Mouse (Mus musculus): ENCODE measurements around the gene Vmn2r114. TPM values are rescaled to one million over a fixed set of nuclear protein-coding genes. Genes with fewer than 3 reads are reported as not detected.
"Not testable (repeated sequence)": the region's sequence is repeated elsewhere in the genome, so short reads cannot be mapped to it uniquely, and the experiment has no call there.

The Vmn2r114 gene
- polyA plus RNA-seq (2015; fragmentation: Nextera tagmentation; extraction: Ambion mirVana) = not detected in 2 replicates

- not testable (repeated sequence) for H3K4me2 ChIP-seq (ENCODE audit: low read length); ATAC-seq; H3K27me3 ChIP-seq (ENCODE audit: control insufficient read depth, insufficient read depth, low read depth, low read length); H3K9ac ChIP-seq (ENCODE audit: low read depth, low read length); H3K9me3 ChIP-seq (replicated peaks; ENCODE audit: control insufficient read depth, low read length, poor library complexity, severe bottlenecking); H3K36me3 ChIP-seq (ENCODE audit: control insufficient read depth, insufficient read depth, low read length); H3K4me3 ChIP-seq (ENCODE audit: low read depth, low read length); H3K27ac ChIP-seq (ENCODE audit: low read length); H3K4me1 ChIP-seq (ENCODE audit: control insufficient read depth, insufficient read depth, low read length)
- 72% methylated on average over 2 of the region's 2 CpGs for WGBS
Measured at GRCm38 (mm10) chr17:23312437-23312836, at the start of gene Vmn2r114. TSS of gene Vmn2r114 (minus strand) at chr17:23312537.

GRCm38 (mm10) chr17:23351644-23352043 lies 39.3 kb upstream of the Vmn2r114 start:
- Histone ChIP-seq H3K36me3 (ENCODE audit: control insufficient read depth, insufficient read depth, low read length) (no peaks in the 10 kb centered on the region), H3K4me1 (ENCODE audit: control insufficient read depth, insufficient read depth, low read length) (no peaks in the 10 kb centered on the region), H3K27ac (ENCODE audit: low read length) (no peak overlapping the region), H3K9me3 (replicated peaks; ENCODE audit: control insufficient read depth, low read length, poor library complexity, severe bottlenecking) (0 out of 2 replicates have a peak, but pooled peaks cover 7% of the 10 kb centered on the region), H3K4me2 (ENCODE audit: low read length) (no peak overlapping the region), H3K4me3 (ENCODE audit: low read depth, low read length) (no peak overlapping the region), H3K27me3 (ENCODE audit: control insufficient read depth, insufficient read depth, low read depth, low read length) (no peaks in the 10 kb centered on the region), H3K9ac (ENCODE audit: low read depth, low read length) (no peak overlapping the region)
- WGBS = 64% methylated on average over 1 of the region's 1 CpGs
- no peak for ATAC-seq

GRCm38 (mm10) chr17:23343441-23343840 lies 31.1 kb upstream of the Vmn2r114 start, which contains the start of gene Vmn2r115:
TSS of gene Vmn2r115 (plus strand) at chr17:23343741.
- H3K36me3 ChIP-seq (ENCODE audit: control insufficient read depth, insufficient read depth, low read length); H3K4me2 ChIP-seq (ENCODE audit: low read length); H3K27me3 ChIP-seq (ENCODE audit: control insufficient read depth, insufficient read depth, low read depth, low read length); H3K9me3 ChIP-seq (replicated peaks; ENCODE audit: control insufficient read depth, low read length, poor library complexity, severe bottlenecking); H3K4me3 ChIP-seq (ENCODE audit: low read depth, low read length); H3K27ac ChIP-seq (ENCODE audit: low read length); H3K9ac ChIP-seq (ENCODE audit: low read depth, low read length); ATAC-seq; H3K4me1 ChIP-seq (ENCODE audit: control insufficient read depth, insufficient read depth, low read length): not testable (repeated sequence)
- WGBS = 54% methylated on average over 2 of the region's 2 CpGs

- no peaks in the 10 kb centered on the region for H3K36me3 ChIP-seq (ENCODE audit: control insufficient read depth, insufficient read depth, low read length)
- peaks cover 9% of the 10 kb centered on the region; the same call in 1 of the 2 replicates for H3K9me3 ChIP-seq (replicated peaks; ENCODE audit: control insufficient read depth, low read length, poor library complexity, severe bottlenecking)
- H3K9ac ChIP-seq (ENCODE audit: low read depth, low read length) = no peak overlapping the region
- ATAC-seq = no peak
- no peaks in the 10 kb centered on the region for H3K27me3 ChIP-seq (ENCODE audit: control insufficient read depth, insufficient read depth, low read depth, low read length)
- no peak overlapping the region for H3K4me3 ChIP-seq (ENCODE audit: low read depth, low read length)
- 73% methylated on average over 6 of the region's 6 CpGs for whole genome bisulfite sequencing
- no peaks in the 10 kb centered on the region for H3K4me1 ChIP-seq (ENCODE audit: control insufficient read depth, insufficient read depth, low read length)
- no peak overlapping the region for H3K27ac ChIP-seq (ENCODE audit: low read length)
- H3K4me2 ChIP-seq (ENCODE audit: low read length) = no peak overlapping the region
Measured at GRCm38 (mm10) chr17:23330657-23331056, 18.3 kb upstream of the Vmn2r114 start.

Other genes starting within 250 kb of the Vmn2r114 start
- 31.3 and 35.1 TPM in 2 replicates for gene Zfp40, start 119.3 kb downstream of the Vmn2r114 start, polyA plus RNA-seq (2015; fragmentation: Nextera tagmentation; extraction: Ambion mirVana)
- gene Vmn2r115, start 31.2 kb upstream of the Vmn2r114 start, polyA plus RNA-seq (2015; fragmentation: Nextera tagmentation; extraction: Ambion mirVana) = not detected in 2 replicates
- not detected in 2 replicates for gene Vmn2r116, start 72.1 kb upstream of the Vmn2r114 start, polyA plus RNA-seq (2015; fragmentation: Nextera tagmentation; extraction: Ambion mirVana)
- gene Vmn2r117, start 167.2 kb upstream of the Vmn2r114 start, polyA plus RNA-seq (2015; fragmentation: Nextera tagmentation; extraction: Ambion mirVana) = not detected in 2 replicates

Data from midbrain, embryonic 16.5 days (tissue).